Mouse (Mus musculus) megakaryocyte, embryonic 14.5 days (primary cell): ENCODE measurements at regions not wholly inside any gene's neighbourhood (a gene's known extent, or its start where the extent isn't known, plus 50 kb on each side); places are given as distances from the start of the nearest gene placed in this dataset.

Experiments
- FLI1 ChIP-seq: IDR thresholded peaks from 2 replicates; pipeline ENCODE4 v1.6.1; 2012; ENCODE audit warnings: low read length, inconsistent platforms, mixed read lengths
- GATA1 ChIP-seq: IDR thresholded peaks from 3 replicates; pipeline ENCODE4 v1.6.1; 2012; ENCODE audit warnings: mixed read lengths, low read length, inconsistent platforms, borderline replicate concordance

- TF ChIP-seq GATA1 (no peak), FLI1 (no peak)
These were observed 100.9 kb upstream of the Kazn start for GRCm38 (mm10) chr4:142340057-142340456.
